Mouse (Mus musculus): ENCODE measurements around the gene Tex33. TPM values are rescaled to one million over a fixed set of nuclear protein-coding genes. Genes with fewer than 3 reads are reported as not detected.

Gene Tex33
- total RNA-seq, 2 experiments from 2014 or later = 0.43 TPM; not detected in 1

- no peak for DNase-seq (ENCODE audit: low spot score in 2 of 2)
These were observed 21.2 kb upstream of the Tex33 start for GRCm38 (mm10) chr15:78416937-78417336.

GRCm38 (mm10) chr15:78414157-78414556, 18.4 kb upstream of the Tex33 start:
- no peak for DNase-seq (ENCODE audit: low spot score in 2 of 2)

GRCm38 (mm10) chr15:78413719-78414117, 18.0 kb upstream of the Tex33 start:
- DNase-seq (ENCODE audit: low spot score in 2 of 2) = no peak

- DNase-seq (ENCODE audit: low spot score in 2 of 2) = no peak
These were observed 17.5 kb upstream of the Tex33 start for GRCm38 (mm10) chr15:78413083-78413718.

GRCm38 (mm10) chr15:78409570-78410052, 13.9 kb upstream of the Tex33 start:
- no peak for DNase-seq (ENCODE audit: low spot score in 2 of 2)

GRCm38 (mm10) chr15:78406293-78406934, 10.7 kb upstream of the Tex33 start, which contains the start of gene Mpst:
Gene Mpst (plus strand): TSS chr15:78406416.
- peak; percentile 91 to 96 for DNase-seq (ENCODE audit: low spot score in 2 of 2)

- peak; percentile 90 to 96 for DNase-seq (ENCODE audit: low spot score in 2 of 2)
These were observed 10.0 kb upstream of the Tex33 start, which contains the start of gene Tst for GRCm38 (mm10) chr15:78405517-78406211. Gene Tst (minus strand): TSS chr15:78405907.

- DNase-seq (ENCODE audit: low spot score in 2 of 2) = no peak
These were observed 9.4 kb upstream of the Tex33 start for GRCm38 (mm10) chr15:78405098-78405497.

GRCm38 (mm10) chr15:78403896-78404295, 8.2 kb upstream of the Tex33 start:
- peak in 1 of 2 experiments; percentile 66 for DNase-seq (ENCODE audit: low spot score in 2 of 2)

- DNase-seq (ENCODE audit: low spot score in 2 of 2) = no peak
These were observed 7.6 kb upstream of the Tex33 start for GRCm38 (mm10) chr15:78403301-78403741.

- no peak for DNase-seq (ENCODE audit: low spot score in 2 of 2)
These were observed 6.7 kb upstream of the Tex33 start for GRCm38 (mm10) chr15:78402423-78402822.

- peak; percentile 51 to 56 for DNase-seq (ENCODE audit: low spot score in 2 of 2)
These were observed 6.2 kb upstream of the Tex33 start for GRCm38 (mm10) chr15:78401921-78402320.

- DNase-seq (ENCODE audit: low spot score in 2 of 2) = no peak
These were observed 5.6 kb upstream of the Tex33 start for GRCm38 (mm10) chr15:78401345-78401744.

- no peak for DNase-seq (ENCODE audit: low spot score in 2 of 2)
These were observed 4.9 kb downstream of the Tex33 start for GRCm38 (mm10) chr15:78390855-78391254.

GRCm38 (mm10) chr15:78385564-78385963, 10.1 kb downstream of the Tex33 start:
- DNase-seq (ENCODE audit: low spot score in 2 of 2) = no peak

- DNase-seq (ENCODE audit: low spot score in 2 of 2) = peak; percentile 60 to 74
These were observed 11.2 kb downstream of the Tex33 start for GRCm38 (mm10) chr15:78384220-78385116.

GRCm38 (mm10) chr15:78383450-78384219, 12.1 kb downstream of the Tex33 start:
- DNase-seq (ENCODE audit: low spot score in 2 of 2) = peak; percentile 45 to 78

- DNase-seq (ENCODE audit: low spot score in 2 of 2) = no peak
These were observed 13.6 kb downstream of the Tex33 start for GRCm38 (mm10) chr15:78382115-78382514.

- DNase-seq (ENCODE audit: low spot score in 2 of 2) = peak in 1 of 2 experiments; percentile 64
These were observed 15.0 kb downstream of the Tex33 start for GRCm38 (mm10) chr15:78380741-78381140.

- DNase-seq (ENCODE audit: low spot score in 2 of 2) = no peak
These were observed 15.5 kb downstream of the Tex33 start for GRCm38 (mm10) chr15:78380208-78380607.
